Mouse (Mus musculus) pancreas, adult 10 weeks (tissue): ENCODE data around the gene Obscn. TPM values are rescaled to one million over a fixed set of nuclear protein-coding genes. Genes with fewer than 3 reads are reported as not detected.

Experiments used
- polyA plus RNA-seq: library from polyadenylated mRNA; stranded (reverse); fragments of 350-450 nt; fragmentation: Illumina TruSeq; extraction: RNeasy Lipid Tissue Mini Kit (QIAGEN cat#74804); gene quantifications from one replicate; pipeline ENCODE4 v1.2.3, GENCODE M21; 2015; ENCODE audit warnings: low read depth, low replicate concordance; ENCODE audit not compliant: insufficient read depth

The Obscn gene
- polyA plus RNA-seq, result 0.20 TPM

GRCm38 (mm10) chr11:59135904-59136452 lies at the start of gene Obscn:
Obscn (minus strand) TSS chr11:59136402.

GRCm38 (mm10) chr11:59182864-59183331 lies 46.7 kb upstream of the Obscn start, which contains the start of gene Gjc2:
Gjc2 (minus strand) TSS chr11:59183213.

GRCm38 (mm10) chr11:59163255-59164236 lies 27.3 kb upstream of the Obscn start, which contains the start of gene Iba57:
Iba57 (minus strand) TSS chr11:59163739.

DNA sequence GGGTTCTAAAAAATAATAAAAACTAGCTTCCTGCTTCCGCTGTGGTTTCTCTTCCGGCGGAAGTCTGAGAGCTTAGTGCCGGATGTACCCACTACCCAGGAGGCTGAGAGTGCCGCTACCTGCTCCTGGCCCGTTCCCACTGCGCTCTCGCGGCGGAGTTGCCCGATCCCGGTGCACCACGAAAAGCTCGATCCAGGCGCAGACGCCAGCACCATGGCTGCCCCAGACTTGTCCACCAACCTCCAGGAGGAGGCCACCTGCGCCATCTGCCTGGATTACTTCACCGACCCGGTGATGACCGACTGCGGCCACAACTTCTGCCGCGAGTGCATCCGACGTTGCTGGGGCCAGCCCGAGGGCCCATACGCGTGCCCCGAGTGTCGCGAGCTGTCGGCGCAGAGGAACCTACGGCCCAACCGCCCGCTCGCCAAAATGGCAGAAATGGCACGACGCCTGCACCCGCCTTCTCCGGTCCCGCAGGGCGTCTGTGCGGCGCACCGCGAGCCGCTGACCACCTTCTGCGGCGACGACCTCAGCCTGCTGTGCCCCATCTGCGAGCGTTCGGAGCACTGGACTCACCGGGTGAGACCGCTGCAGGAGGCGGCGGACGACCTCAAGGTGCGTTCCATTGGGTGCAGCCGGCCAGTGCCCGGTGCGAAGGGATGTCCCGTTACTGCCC lies 158.0 kb downstream of the Obscn start, which contains the start of gene Trim11:
Gene Trim11 (plus strand): TSS at position 67 of the 679 bp plus-strand sequence.

GRCm38 (mm10) chr11:58954420-58955142 lies 181.6 kb downstream of the Obscn start, which contains the start of the genes Hist3h2a and Trim17:
Hist3h2a (plus strand) TSS chr11:58954685.
Trim17 (plus strand) TSS chr11:58954685.

GRCm38 (mm10) chr11:58948542-58949479 lies 187.4 kb downstream of the Obscn start, which contains the start of gene Hist3h2ba:
Hist3h2ba (plus strand) TSS chr11:58948920.

Other genes starting within 250 kb of the Obscn start
- 0.94 TPM for gene Zfp39, start 232.2 kb downstream of the Obscn start, polyA plus RNA-seq
- not detected for gene Btnl10, start 218.5 kb downstream of the Obscn start, polyA plus RNA-seq
- 27.0 TPM for gene Rnf187, start 197.5 kb downstream of the Obscn start, polyA plus RNA-seq
- gene Hist3h2ba, start 187.5 kb downstream of the Obscn start, polyA plus RNA-seq, result not detected
- gene Hist3h2a, start 181.7 kb downstream of the Obscn start, polyA plus RNA-seq, result 4.9 TPM
- not detected for gene Trim17, start 181.7 kb downstream of the Obscn start, polyA plus RNA-seq
- 11.7 TPM for gene Trim11, start 158.3 kb downstream of the Obscn start, polyA plus RNA-seq
- 0.92 TPM for gene Iba57, start 27.3 kb upstream of the Obscn start, polyA plus RNA-seq
- gene Gjc2, start 46.8 kb upstream of the Obscn start, polyA plus RNA-seq, result 0.63 TPM
- 44.7 TPM for gene Guk1, start 55.8 kb upstream of the Obscn start, polyA plus RNA-seq
- gene Mrpl55, start 66.1 kb upstream of the Obscn start, polyA plus RNA-seq, result 12.7 TPM
- 4.9 TPM for gene 2310033P09Rik, start 71.9 kb upstream of the Obscn start, polyA plus RNA-seq
- gene Arf1, start 91.9 kb upstream of the Obscn start, polyA plus RNA-seq, result 83.4 TPM
- gene Wnt3a, start 154.3 kb upstream of the Obscn start, polyA plus RNA-seq, result not detected
- 1.6 TPM for gene Wnt9a, start 170.5 kb upstream of the Obscn start, polyA plus RNA-seq
- not detected for gene Prss38, start 239.3 kb upstream of the Obscn start, polyA plus RNA-seq